Mouse (Mus musculus): ENCODE measurements at regions not wholly inside any gene's neighbourhood (a gene's known extent, or its start where the extent isn't known, plus 50 kb on each side); places are given as distances from the start of the nearest gene placed in this dataset.

DNA sequence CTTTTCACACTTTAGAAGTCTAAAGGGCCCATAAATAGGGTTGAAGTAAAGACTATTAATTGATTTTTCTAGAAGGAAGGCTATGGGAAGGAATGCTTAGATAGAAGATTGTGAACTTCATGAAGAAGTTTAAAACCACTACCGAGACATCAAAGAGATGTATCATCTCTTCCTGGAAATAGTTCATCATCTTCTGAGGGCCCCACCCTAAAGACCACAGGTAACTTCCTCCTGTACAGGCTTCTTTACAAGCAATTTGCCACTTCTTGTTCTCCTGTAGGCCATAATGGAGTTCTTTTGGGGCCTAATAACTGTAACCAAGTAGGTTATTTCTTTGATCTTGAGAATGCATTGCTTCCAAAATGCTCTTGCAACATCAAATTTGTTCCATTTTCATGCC lies 485.8 kb upstream of the A1bg start:
- no peak for DNase-seq

DNA sequence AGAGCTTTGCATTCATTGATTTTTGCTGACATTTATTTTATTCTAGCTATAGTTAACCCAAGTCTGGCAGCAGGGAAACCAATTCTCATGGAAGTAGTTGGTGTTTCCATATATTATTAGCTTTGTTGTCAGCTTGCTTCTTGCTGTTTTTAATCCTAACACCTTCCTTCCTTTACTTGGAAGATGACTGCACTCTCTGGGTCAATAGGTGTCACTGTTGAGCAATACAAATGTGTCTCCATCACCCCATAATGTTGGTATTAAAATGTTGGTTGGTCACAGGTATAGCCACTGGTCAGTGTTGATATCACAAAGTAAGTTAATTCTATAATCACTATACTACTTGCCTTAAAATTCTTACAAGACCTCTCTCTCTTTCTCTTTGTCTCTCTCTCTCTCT lies 477.9 kb upstream of the A1bg start:
- no peak for DNase-seq

DNA sequence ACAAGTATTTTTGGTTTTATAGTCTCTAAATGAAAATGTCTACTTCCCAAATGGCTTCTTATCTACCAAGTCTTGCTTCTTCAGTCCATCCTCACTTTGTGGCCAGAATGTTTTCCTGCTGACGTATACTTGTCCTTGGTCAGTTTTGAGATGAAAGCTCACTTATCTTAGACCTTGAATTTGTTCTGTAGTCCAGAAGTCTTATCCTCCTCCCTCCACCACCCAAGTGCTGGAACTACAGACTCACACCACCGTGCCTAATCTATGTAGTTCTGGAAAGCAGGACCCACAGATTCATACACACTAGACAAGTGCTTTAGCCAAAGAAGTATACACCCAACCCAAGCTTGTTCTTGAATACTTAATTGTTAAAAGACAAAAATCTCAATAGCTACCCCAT lies 477.2 kb upstream of the A1bg start:
- DNase-seq, result no peak

DNA sequence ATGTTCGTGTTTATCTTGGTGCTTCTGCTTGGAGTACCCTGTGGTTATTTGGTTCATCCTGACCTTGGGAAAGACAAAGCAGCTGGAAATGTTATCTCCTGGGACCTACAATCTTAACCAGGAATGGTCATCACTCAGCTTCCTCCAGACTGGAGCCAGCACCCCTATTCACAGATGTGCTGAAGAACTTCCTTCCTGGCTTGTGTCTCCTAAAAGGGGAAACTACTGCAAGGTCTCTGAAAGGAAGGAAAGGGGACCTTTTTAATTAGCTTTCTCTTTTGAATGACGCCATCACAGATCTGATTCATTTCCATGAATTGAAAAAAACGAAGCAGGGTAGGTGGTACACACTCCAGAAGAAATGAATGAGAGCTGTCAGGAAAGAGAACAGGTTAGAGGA lies 476.0 kb upstream of the A1bg start:
- DNase-seq, result no peak

DNA sequence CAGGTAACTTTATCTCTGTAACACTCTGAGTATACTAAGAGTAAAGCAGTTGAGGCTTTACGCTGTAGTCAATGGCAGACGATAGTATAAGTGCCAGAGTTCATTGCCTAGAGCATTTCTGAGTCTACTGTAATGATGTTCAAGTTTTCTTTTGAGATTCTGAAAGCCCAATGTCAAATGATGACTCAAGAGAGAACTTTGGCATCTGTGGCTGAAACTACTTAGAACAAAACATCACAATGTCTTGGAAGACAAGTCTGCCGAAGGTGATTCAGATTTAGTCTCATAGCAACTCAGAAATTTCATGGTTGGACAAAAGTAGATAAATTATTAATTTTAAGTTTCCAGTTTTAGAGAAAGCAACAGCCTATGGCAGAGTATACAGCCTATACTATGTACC lies 474.2 kb upstream of the A1bg start:
- DNase-seq, result no peak

DNA sequence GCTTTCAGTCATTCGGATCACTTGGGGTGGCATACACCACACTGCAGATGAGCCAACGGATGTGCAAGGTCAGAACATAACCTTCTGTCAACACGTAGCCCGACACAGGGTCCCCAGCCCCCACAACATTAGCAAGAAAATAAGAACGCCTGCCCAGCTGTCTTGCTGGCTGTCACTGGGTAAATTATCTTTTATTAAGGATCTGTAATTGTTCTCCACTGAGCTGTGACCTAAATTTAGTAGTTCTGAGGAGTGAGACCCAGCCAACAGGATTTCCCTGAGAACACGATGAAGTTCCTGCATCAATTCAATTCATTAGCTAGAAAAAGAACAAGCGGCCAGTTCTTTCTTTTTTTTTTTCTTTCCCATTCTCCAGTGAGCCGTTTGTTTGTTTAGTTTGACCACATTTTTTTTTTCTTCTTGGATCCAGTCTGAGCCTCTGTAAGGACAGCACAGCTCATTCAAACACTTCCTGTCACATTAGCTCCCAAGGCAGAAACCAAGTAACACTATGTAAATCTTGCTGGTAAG lies 472.5 kb upstream of the A1bg start:
- peak; percentile 15 for DNase-seq

DNA sequence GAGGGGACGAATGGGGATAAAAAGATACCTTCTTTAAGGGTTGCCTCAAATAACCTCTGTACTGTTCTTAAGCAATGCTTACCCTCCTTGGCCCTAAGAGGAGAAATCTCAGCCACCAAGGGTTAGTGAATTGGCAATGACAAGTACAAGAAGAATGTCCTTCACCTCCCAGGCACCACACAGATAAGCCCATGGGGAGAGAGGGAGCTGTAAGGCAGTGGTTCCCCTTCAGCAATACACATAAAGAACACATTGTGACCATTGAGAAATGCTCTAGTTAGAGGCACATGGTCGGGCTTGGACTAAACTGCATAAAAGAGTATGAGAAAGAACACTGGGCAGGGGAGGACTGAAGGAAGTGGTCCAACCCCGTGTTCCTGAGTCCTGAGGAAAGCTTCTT lies 457.9 kb upstream of the A1bg start:
- no peak for DNase-seq

DNA sequence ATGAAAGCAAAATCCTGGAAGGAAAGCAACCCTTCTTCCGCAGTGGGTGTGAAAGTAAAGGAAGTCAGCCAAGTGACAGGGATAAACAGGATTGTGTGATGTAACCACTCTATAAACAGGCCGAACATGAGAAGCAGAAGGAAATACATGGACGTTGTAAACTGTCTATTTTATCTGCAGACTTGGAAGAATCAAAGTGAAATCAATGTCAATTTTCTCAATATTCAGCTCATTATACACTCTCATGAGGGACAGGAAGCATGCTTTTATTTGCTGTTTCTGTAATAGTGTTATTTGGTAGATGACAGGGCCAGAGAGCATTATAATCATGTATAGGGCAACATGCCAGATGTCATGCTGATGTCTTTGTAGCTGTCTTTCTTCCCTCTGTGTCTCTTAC lies 443.5 kb upstream of the A1bg start:
- no peak for DNase-seq

DNA sequence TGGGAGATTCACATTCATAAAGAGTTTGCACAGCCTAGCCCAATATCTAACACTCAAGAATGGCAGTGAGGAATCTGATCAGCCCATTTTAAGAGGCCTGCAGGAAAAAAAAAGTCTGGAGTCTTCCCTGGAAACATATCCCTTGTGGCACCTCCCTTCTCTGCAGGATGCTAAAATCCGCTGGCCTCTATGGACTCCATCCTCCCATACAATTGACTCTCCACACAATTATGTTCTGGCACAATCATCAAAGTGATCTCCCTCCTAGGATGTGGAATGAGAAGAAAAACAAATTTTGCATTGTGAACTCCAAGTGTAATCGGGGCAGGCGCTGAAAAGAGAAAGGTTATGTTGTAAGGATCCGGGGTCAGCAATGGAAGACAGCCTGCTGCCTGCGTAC lies 442.7 kb upstream of the A1bg start:
- DNase-seq, result no peak

DNA sequence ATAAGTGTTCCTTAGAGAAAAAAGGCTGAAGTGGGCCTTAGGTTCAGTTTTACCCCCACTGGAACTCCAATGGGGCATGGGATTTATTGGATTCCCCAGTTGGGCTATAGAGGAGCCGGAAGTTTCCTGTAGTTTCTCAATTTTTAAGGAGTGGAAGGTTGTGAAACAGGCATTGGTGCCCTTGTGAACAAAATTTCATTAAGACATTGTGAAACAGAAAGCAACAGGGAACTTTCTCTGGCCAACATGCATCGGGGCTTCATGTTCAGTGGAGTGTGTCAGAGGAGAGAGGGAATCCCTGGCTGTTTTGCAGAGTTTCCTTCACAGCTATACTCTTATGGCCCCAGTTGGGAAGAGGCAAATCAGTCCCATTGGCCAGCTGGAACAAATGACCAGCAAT lies 441.6 kb upstream of the A1bg start:
- DNase-seq, result no peak

DNA sequence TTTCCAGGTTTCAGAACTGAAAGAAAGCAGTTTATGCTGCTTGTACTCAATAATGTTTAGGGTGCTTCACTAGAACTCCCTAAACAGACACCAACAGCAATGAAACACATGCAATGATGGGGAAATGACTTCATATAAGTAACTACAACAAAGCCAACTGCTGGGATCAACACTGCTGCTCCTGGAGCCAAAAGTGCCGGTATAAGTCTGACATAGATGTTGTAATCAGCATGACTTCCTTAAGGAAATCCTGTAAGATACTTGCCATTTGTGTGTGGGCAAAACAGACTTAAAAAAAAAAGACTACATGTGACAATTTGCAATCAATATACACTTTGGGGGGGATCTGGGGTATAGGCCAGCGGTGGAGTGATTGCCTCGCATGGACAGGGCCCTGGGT lies 438.4 kb upstream of the A1bg start:
- no peak for DNase-seq

DNA sequence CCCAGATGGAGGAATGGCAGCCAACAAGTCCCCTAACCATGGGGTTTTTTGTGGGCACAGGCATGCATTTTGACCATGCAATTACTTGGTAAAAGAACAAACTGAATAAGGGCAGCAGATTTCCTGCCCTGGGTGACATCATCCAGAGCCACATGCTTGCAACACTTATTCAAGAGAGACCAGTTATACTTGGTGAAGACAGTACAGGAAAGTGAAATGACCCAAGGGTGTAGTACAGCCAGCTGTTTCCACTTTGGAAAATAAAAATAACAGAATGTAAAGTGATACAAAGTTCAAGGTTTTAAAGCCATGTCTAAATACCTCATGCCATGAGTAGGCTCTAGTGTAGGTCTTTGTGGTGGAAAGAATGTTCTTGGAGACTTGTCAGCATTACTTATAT lies 432.5 kb upstream of the A1bg start:
- no peak for DNase-seq

DNA sequence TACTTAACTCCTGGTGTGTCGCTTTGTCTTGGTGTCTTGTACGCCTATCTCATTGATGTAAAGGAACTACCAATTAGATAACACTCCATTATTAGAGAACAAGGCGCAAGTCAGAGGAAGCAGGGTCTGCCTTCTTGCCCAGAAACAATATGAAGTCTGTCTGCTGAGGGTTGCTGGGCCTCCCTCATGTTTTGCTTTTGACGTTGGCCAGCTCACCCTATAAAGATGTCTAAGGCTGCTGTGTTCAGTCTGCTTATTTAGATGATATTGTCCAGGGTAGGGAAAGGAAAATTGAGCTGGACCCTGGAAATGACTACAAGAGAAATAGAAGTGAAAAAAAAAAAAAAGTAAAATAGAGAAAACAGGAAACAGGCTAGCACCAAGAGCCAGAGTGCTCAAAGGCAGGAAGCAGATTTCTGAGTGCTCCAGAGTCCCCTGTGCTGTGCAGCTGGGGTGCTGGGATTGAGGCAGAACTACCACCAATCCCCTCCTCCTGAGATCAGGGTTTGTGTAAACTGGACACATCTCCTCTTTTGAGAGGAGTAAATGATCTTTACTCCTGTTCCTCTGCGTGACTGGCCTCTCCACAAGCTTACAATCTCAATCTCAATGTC lies 429.0 kb upstream of the A1bg start:
- no peak for DNase-seq

DNA sequence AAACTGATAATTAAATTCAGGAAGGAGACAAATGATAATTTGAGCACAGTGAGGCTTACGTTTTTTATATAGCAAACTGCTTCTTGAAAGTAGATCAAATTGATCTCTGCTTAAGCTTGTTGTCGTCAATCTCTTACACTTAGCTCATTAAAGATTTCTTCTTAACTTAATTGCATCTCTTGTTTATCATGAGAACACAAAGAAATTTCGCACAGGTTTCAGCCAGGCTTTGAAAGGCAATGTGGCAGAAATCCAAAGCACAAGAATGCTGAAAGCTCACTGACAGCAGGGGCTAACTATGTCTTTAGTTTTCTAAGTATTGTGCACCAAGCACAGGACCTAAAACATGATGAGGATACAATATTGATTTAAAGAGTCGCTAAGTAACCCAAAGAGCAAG lies 422.3 kb upstream of the A1bg start:
- no peak for DNase-seq

DNA sequence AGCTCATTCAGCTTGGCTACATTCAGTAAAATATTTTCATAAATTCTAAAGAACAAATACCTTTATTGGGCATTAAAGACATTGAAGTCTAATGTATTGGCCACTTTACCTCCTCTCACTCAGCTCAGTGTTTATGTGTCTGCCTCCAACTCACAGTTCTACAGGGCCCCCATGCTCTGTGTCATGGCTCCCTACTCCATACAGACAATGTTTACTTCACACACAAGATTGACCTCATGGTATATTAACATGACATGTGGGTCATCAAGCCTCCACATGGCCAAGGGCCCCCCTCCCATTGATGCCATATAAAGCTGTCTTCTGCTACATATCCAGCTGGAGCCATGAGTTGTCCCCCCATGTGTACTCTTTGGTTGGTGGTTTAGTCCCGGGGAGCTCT lies 419.8 kb upstream of the A1bg start:
- DNase-seq, result no peak

DNA sequence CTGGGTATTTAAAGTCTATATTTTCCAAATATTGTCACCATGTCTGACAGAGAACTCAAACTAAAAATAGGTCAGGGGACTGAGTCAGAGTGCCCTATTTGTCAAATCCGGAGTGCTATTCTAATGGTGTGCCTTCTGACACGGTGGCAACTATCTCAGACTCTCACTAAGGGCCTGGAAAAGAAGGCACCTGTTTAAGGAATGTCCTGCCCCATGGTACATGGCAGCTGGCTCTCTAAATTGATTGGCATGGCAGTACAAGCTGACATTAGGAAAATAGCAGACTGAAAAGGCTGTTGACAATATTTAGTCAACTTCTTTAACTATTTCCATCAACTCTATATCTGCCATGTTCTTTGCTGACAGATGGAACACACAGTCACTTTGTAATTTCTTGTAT lies 405.1 kb upstream of the A1bg start:
- DNase-seq, result no peak

DNA sequence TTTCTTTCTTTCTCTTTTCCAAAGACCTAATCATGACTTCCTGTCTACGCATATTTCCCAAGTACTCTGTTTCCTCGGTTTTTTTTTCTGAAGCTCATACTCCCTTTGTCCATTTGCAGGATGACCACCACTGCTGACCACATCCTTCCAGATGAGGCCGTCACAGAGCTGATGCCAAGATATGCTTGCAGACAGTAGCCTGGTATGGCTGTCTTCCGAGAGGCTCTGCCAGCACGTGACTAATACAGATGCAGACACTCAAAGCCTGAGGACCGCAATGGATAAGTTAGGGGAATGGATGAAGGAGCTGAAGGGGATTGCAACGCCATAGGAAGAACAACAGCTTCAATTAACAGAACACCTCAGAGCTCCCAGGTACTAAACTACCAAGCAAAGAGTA lies 399.4 kb upstream of the A1bg start:
- DNase-seq, result no peak

DNA sequence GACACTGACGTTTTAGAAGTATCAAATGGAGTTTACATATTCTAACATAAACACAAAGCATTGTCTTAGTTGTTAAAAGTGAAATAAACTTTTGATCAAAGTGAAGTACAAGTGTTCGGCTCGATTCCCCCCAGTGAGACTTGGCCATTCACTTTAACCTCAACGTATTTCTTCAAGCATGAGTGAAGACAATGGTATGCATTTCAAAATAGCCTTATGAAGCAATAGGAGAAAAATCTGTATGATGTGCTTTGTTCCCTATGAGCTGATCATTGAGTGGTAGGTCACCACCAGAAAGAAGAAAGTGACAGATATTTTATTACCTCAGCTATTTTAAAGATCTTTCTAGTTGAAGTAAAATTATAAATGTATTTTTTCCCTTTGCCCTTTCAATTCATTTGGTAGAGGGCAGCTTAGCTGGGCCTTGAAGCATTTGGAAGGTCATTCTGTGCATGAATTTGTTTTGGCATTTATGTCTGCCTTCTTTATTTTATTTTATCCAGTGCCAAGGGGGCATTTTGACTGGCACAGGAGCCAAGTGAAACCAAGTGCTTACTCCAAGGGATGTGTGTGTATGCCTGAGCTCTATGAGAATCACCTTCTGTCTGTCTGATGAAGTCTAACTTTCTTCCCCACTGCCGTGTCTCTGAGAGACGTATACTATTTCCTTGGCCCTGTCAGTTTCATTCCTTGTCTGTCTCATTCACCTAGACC lies 386.8 kb upstream of the A1bg start:
- peak; percentile 6 for DNase-seq

DNA sequence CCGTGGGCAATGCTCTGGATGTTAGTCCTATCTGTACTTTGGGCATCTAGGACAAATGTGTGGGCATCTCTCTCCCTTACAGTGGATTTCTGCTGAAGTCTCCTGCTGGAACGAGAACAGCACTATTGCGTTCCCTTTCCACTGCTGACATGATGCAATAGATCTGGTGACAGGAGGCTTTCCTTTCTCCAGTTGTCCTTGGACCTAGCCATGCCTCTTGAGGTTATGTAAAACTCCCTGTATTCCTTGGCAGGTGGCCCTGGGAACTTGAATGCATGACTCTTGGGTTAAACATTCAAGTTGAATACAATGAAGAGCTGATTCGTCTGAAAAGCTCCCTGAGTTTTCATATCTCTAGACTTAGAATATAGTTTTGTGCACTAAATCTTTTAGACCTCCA lies 386.1 kb upstream of the A1bg start:
- peak; percentile 61 for DNase-seq

DNA sequence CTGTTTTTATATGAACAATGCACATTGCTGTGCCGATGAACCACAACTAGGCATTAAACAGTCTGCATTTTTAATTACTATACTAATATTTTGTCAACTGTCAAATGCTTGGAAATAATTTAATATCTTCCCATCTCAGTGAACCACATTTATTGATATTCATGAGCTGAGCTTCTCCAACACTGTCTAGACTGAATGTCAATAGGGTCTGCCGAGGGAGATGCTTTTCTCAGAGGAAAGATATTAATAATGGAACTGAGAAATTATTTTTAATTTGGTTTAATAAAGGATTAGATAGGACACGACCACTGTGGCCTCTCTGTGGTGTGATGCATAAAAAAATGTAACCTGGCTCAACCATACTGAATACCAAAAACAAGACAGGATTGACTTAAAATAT lies 381.7 kb upstream of the A1bg start:
- no peak for DNase-seq

DNA sequence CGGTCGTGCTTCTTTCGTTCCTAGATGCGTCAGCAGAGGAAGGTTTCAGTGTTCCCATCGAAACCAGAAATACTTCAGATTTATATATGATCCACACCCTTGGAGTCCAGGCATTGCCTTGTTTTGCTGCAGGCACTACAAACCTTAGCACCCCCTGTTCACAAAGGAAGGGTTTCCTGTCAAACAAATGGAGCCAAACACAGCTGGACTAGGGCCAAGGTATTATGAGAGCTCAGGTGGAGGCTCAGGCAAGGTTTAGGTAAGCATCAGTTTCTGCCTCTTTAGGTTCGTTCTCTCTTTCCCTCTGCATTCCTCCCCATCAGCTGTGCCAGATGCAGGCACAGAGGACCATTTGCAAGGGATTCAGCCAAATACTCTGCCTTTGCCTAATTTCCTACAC lies 377.0 kb upstream of the A1bg start:
- no peak for DNase-seq

DNA sequence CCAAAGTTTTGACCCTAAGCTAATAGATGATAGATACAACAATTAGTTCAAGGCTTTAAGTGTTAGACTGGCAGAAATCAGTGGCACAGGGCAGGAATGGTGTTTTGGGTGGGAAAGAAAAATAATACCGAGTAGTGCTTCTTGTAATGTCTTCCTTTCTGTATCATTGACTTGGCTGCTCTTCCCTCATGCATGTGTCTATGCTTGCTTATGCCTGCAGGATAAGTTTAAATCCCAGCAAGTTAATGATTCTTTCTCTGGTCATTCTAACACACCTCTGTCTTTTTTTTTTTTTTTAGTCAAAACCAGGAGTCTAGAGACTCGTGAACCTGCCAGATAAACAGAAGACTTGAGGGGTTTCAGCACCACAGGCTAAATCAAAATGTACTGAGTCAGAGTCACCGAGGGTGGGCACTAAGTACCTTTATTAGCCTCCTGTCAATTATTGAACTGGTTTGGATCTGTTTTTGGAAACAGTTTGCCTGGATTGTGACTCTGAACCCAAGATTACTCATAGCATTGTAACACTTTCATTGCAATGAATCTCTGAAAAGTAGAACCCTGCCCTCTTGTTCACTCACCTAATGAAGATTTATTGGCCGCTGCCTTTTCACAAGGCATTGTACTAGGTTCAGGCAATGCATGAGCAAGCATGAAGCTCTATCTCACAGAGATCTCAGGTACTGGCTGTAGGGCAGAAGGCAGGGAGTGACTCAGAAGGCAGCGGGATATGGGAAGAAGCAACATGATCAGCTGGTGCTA lies 374.8 kb upstream of the A1bg start:
- no peak for DNase-seq

DNA sequence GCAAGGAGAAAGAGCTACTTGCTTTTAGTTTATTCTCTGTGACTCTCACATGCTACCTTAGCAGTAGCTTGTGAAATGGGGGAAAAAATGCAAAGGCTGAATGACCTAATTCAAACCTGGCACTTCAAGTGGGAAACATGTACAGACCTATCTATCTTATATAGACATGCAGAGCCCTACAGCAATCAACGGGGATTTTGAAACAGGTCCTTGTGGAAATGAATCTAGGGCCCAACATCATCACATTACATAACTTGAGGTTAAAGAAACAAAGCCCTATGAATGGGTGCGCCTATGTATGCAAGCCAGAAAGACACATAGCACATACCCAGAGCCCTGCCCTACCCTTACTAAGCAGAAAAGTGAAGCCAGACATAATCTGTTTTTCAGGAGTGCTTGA lies 371.8 kb upstream of the A1bg start:
- no peak for DNase-seq

DNA sequence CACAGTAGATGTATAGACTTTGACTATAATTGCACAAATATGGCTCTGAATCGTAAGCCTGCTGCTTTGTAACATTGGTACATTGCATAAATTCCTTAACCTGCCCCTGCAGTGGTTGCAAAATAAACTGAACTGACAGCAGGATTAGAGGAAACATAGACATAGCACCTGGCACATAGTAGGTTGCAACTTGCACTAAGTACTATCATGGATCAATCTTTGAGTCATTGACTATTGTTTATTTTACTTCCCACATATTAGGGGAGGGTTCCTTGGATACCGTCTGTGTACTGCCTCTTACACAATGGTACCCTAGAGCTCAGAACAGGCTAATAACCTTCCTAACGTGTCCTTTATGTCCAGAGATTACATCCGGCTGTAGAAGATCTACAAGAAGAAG lies 371.3 kb upstream of the A1bg start:
- no peak for DNase-seq
